Mouse (Mus musculus) splenic B cell, adult 2 months (primary cell): ENCODE data around the gene Gnptg.
A peak's percentile ranks its signal among the peaks of the same experiment; 100 is the strongest.

Experiments
- DNase-seq: peaks from one replicate; pipeline ENCODE4 v3.0.0-alpha.2; 2011; ENCODE audit warnings: low read depth, low spot score
- H3K27me3 ChIP-seq: 2 replicates; pipeline ENCODE4 v1.6.1; 2012; ENCODE audit warnings: mild to moderate bottlenecking, low read length, moderate library complexity, mixed read lengths; ENCODE audit not compliant: control insufficient read depth, poor library complexity, insufficient read depth, severe bottlenecking
- H3K36me3 ChIP-seq: 2 replicates; pipeline ENCODE4 v1.6.1; 2012; ENCODE audit warnings: mild to moderate bottlenecking, low read length, moderate library complexity, mixed read lengths; ENCODE audit not compliant: control insufficient read depth, poor library complexity, insufficient read depth, severe bottlenecking

Gnptg gene

DNA sequence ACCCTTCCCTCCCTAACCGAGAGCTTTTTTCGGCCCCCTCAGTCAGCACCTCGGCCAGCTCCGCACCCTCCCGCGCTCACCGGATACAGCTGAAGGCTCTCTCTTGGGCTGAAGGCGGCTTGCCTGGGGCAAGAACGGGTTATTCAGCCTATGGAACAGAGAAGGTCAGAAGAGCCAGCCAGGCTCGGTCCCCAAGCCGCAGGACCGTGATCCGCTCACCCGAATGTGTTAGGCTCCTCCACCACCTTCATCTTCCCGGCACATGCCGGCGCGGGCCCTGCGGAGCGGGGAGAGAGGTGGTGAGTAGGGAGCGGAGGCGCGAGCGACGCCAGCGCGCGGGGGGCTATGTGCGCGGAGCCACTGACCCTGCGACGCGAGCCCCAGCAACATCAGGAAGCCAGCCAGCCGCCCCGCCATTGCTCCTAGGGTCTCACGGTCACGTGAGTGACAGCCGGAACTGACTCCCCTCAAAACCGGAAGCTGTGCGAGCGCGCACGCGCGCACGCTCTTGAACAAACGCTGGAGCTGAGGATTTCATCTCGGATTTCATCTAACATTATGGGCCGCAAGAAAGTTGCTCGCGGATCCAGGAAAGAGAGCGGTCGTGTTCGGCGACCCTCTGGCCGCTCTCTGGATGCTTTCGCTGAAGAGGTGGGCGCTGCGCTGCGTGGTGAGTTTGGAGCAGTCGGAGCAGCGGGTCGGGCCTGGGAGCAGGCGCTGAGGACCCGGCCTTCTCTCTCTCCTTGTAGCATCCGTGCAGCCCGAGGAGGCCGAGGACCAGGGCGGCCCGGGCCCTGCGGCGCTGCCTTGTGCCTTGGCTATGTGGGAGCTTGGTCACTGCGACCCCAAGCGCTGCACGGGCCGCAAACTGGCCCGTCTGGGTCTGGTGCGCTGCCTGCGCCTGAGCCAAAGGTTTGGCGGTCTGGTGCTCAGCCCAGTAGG is at the start of gene Gnptg, which contains the start of gene Tsr3:
TSS of gene Gnptg (minus strand) at position 430 of the 942 bp plus-strand sequence.
TSS of gene Tsr3 (plus strand) at position 476 of the 942 bp plus-strand sequence.
- Histone ChIP-seq H3K36me3 (no peaks in the 10 kb centered on the region; the same call in 1 of the 2 replicates), H3K27me3 (no peaks in the 10 kb centered on the region)
- peak; percentile 89 for DNase-seq

- Histone ChIP-seq H3K36me3 (no peaks in the 10 kb centered on the region), H3K27me3 (no peaks in the 10 kb centered on the region; the same call in 1 of the 2 replicates)
- DNase-seq: peak; percentile 65
Observed at GRCm38 (mm10) chr17:25288842-25289241, 48.9 kb upstream of the Gnptg start.

- Histone ChIP-seq H3K36me3 (no peaks in the 10 kb centered on the region), H3K27me3 (no peaks in the 10 kb centered on the region)
- peak; percentile 87 for DNase-seq
Observed at GRCm38 (mm10) chr17:25285033-25285432, 45.1 kb upstream of the Gnptg start.

GRCm38 (mm10) chr17:25282133-25282532 is 42.2 kb upstream of the Gnptg start:
- no peaks in the 10 kb centered on the region for H3K27me3 ChIP-seq
- H3K36me3 ChIP-seq: no peaks in the 10 kb centered on the region
- peak; percentile 53 for DNase-seq

DNA sequence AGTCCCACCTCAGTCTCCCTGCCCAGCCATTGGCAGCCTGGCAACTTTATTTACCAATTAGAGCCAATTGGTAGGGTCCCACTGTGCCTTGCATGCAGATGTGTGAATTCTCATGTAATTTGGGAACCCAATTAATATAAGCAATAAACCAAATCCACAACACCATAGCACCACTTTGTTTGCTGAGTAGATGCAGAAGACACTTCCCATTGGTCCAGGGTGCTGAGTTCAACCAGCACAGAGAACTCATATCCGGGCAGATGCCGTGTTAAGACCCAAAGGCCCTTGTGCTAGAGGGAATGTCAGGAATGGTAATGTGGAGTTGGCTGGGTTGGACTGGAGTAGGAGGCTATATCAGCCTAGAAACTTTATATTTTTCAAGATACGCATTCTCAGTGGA is 35.9 kb upstream of the Gnptg start:
- Histone ChIP-seq H3K36me3 (no peaks in the 10 kb centered on the region; the same call in 1 of the 2 replicates), H3K27me3 (no peaks in the 10 kb centered on the region)
- no peak for DNase-seq

DNA sequence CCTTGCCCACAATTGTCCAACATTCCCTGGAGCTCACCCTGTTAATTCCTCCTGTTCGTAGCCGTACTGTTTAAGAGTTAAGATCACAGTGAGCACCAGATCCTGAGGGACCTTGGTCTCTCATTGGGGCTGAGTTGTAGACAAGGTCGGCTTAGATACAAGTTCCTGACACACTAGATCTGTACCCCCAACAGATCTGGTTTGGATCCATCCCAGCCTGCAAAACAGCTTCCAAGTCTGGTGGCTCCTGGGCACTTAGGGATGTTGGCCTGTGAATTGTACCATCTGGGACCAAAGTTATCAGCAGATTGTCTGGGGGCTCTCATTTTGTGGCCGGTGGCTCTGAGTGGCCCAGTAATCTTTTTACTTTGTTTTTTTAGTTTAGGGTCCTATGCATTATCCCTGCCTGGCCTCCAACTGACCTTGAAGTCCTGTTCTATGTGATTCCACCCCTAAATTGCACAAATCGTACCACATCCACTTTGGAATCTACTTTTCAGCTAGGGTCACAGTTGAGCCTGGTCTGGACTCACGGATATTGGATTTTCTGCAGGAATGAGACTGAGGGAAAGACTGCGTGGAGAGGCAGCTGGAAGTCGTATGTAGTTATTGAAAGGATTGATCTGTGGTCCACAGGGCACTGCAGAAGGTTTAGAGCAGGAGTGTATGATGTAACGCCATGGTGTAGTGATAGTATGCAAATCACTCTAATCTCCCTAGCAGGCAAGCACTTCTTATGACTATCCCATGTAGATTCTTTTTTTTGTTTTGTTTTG is 34.8 kb upstream of the Gnptg start, which contains the start of gene Ube2i:
TSS of gene Ube2i (minus strand) at position 52 of the 776 bp plus-strand sequence.
- H3K36me3 ChIP-seq: no peaks in the 10 kb centered on the region; the same call in 1 of the 2 replicates
- H3K27me3 ChIP-seq: no peaks in the 10 kb centered on the region
- DNase-seq: no peak

DNA sequence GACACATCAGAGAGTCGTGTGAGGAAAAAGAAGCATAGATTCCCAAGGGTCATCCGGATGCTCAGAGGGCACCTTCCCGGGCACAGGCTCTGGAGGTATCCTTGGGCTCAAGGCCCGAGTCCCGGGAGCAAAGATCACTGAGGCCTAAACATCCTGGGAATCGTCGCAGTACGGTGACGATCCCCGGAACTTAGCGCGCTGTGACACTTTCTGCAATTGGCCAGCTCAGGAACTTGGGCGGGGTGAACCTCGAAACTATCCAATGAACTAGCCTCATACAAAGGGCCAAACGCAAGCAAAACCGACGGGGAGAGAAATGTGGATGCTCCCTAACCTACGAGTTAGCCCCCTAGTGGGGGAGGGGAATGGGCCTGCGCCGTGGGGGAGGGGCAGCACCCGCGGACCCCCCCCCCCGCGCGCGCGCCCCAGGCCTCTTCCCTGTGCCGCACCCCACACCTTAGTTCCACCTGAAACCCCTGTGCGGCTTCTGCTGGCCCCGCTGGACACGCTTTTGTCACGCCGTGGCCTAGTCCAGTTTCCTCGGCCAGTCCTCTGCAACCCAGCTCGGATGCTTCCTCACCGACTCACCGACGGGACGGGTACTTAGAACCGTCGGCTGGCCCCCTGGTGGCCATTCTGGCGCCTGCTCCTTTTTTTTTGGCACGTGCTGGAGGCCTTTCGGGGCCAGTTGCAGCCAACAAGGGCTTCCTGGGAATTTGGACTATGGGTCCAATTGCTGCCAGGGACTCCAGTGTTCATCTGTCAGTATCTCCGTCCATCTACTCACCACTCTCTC is 34.0 kb upstream of the Gnptg start:
- no peaks in the 10 kb centered on the region for H3K27me3 ChIP-seq
- peak; percentile 99 for DNase-seq
- H3K36me3 ChIP-seq: no peaks in the 10 kb centered on the region; the same call in 1 of the 2 replicates

- peaks cover 5% of the 10 kb centered on the region for H3K36me3 ChIP-seq
- peak; percentile 57 for DNase-seq
- H3K27me3 ChIP-seq: no peaks in the 10 kb centered on the region
Observed at GRCm38 (mm10) chr17:25272951-25273705, 33.2 kb upstream of the Gnptg start.

GRCm38 (mm10) chr17:25272326-25272725 is 32.4 kb upstream of the Gnptg start:
- peak; percentile 27 for DNase-seq
- H3K27me3 ChIP-seq: no peaks in the 10 kb centered on the region
- peaks cover 8% of the 10 kb centered on the region for H3K36me3 ChIP-seq

DNA sequence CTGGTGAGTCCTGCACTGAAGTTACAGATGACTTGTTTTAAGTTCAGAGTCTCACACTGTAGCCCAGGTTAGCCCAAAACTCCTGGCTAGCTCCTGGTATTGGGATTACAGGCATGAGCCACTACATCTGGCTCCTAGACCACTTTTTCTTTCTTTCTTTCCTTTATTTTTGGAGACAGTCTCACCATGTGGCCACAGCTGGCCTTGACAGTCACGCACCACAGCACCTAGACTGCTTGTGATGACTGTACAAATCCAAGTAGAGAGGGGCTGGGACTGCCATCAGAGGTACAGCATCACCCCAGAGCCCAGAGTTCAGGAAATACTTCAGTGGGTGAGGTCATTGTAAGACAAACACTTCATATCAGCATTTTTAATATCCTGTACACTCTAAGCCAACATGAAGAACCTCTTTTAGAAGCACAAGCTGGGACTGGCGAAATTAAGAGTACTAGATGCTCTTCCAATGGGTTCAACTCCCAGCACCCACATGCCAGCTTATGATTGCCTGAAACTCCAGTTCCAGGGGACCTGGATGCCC is 30.9 kb upstream of the Gnptg start:
- Histone ChIP-seq H3K36me3 (peaks cover 15% of the 10 kb centered on the region), H3K27me3 (no peaks in the 10 kb centered on the region)
- DNase-seq: no peak

DNA sequence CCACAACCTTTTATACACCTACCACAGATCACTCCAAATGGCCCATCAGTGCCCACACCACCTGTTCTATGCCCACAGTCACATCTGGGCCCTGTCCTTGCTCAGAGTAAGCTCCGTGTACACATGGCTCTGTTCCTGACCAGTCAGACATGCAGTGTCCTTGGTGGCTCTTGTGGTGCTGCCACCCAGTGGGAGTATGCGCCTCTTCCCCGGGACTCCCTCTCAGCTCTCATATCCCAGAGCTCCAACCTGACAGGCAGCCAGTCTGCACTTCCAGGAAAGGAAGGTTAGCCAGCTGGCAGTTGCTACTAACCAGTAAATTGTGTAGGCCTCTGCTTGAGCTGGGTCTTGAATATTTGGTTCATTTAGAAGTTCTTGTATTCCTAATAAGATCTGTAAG is 24.5 kb upstream of the Gnptg start:
- Histone ChIP-seq H3K36me3 (peaks cover 25% of the 10 kb centered on the region), H3K27me3 (no peaks in the 10 kb centered on the region)
- no peak for DNase-seq

DNA sequence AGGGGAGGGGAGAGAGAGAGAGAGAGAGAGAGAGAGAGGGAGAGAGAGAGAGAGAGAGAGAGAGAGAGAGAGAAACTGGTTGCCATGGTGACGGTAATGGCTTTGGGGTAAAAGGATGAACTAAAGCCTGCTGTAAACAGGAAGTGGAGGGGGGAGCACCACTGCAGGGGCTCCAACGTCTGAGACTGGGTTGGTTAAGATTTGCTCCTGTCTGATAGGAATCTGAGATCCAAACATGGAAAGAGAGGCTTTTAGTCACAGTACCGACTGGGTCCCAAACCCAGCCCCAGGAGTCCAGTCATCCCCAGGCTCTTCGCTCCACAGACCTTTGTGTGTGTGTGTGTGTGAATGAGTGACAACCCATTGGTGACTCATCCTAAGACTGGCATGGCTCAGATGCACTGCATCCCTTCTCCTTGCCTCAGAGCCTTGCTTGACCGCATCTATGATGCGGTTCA is 17.9 kb upstream of the Gnptg start:
- H3K27me3 ChIP-seq: no peaks in the 10 kb centered on the region; the same call in 1 of the 2 replicates
- H3K36me3 ChIP-seq: peaks cover 6% of the 10 kb centered on the region
- peak; percentile 47 for DNase-seq

GRCm38 (mm10) chr17:25256140-25256754 is 16.3 kb upstream of the Gnptg start, which contains the start of gene Baiap3:
Baiap3 (minus strand) TSS chr17:25256364.
- Histone ChIP-seq H3K36me3 (peaks cover 2% of the 10 kb centered on the region; the same call in 1 of the 2 replicates), H3K27me3 (no peaks in the 10 kb centered on the region; the same call in 1 of the 2 replicates)
- DNase-seq: no peak
